Mouse (Mus musculus) ES-E14 (cell line): ENCODE results near the gene 4930518I15Rik.

Experiments used
- HCFC1 ChIP-seq: IDR thresholded peaks from 2 replicates; pipeline ENCODE4 v1.6.1; 2012; ENCODE audit warnings: low read length, inconsistent platforms, borderline replicate concordance; ENCODE audit not compliant: insufficient read depth
- ZC3H11A ChIP-seq: IDR thresholded peaks from 2 replicates; pipeline ENCODE4 v1.6.1; 2012; ENCODE audit warnings: low read depth, mild to moderate bottlenecking, inconsistent platforms, low read length, borderline replicate concordance
- ZNF384 ChIP-seq: IDR thresholded peaks from 2 replicates; pipeline ENCODE4 v1.6.1; 2012; ENCODE audit warnings: low read depth, low read length, inconsistent platforms

DNA sequence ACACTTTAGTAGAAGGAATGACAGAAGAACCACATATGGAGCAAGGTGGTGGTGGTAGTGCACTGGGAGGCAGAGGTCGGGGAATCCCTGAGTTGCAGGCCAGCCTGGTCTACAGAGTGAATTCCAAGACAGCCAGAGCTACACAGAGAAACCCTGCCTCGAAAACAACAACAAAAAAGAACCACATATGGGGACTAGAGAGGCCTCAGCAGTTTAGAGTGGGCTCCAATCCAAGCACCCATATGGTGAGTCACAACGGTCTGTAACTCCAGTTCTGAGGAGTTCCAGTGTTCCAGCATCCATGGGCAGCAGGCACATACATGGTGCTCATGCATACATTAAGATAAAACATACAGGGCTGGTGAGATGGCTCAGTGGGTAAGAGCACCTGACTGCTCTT lies 6.7 kb upstream of the 4930518I15Rik start:
- TF ChIP-seq ZC3H11A = no peak
- no peak for TF ChIP-seq HCFC1
- no peak for TF ChIP-seq ZNF384
